Mouse (Mus musculus) layer of hippocampus, adult 9-10 months (tissue): ENCODE data around the gene Gldn.

Experiments
- DNase-seq: peaks from one replicate; pipeline ENCODE4 v3.0.0; 2022; ENCODE audit warnings: low spot score

Gldn gene

GRCm38 (mm10) chr9:54286331-54286987 lies at the start of gene Gldn:
Gene Gldn, plus strand, starts transcription at chr9:54286486.
- no peak for DNase-seq

- DNase-seq = peak; percentile 15
Observed at GRCm38 (mm10) chr9:54244869-54245665, 41.2 kb upstream of the Gldn start.

- no peak for DNase-seq
Observed at GRCm38 (mm10) chr9:54264754-54265153, 21.5 kb upstream of the Gldn start.

GRCm38 (mm10) chr9:54268010-54268409 lies 18.3 kb upstream of the Gldn start, which contains the start of gene Cyp19a1:
Gene Cyp19a1, minus strand, starts transcription at chr9:54268110.
- no peak for DNase-seq

GRCm38 (mm10) chr9:54269987-54270386 lies 16.3 kb upstream of the Gldn start:
- DNase-seq = no peak

- DNase-seq = no peak
Observed at GRCm38 (mm10) chr9:54270889-54271288, 15.4 kb upstream of the Gldn start.

GRCm38 (mm10) chr9:54275283-54275682 lies 11.0 kb upstream of the Gldn start:
- DNase-seq = no peak

GRCm38 (mm10) chr9:54279046-54279589 lies 7.2 kb upstream of the Gldn start:
- DNase-seq = no peak

- no peak for DNase-seq
Observed at GRCm38 (mm10) chr9:54287804-54288203, 1.5 kb downstream of the Gldn start.

GRCm38 (mm10) chr9:54299389-54299788 lies 13.1 kb downstream of the Gldn start:
- DNase-seq = no peak

DNA sequence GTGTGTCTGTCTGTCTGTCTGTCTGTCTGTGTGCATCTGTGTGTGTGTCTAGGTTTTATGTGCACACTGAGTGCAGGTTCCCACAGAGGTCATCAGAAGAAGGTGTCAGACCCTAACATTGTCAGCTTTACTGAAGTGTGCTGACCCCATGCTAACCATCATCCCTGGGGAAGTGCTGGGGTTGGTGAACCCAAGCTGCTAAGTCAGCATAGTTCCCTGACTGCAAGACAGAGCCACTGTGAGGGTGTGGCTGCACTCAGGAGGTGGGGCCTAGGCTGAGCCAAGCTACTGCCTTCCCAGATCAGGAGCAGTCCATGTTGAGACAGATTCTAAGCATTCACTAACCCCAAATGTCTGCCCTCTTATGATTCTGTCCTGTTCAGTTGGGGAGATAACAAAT lies 13.5 kb downstream of the Gldn start:
- DNase-seq = no peak

DNA sequence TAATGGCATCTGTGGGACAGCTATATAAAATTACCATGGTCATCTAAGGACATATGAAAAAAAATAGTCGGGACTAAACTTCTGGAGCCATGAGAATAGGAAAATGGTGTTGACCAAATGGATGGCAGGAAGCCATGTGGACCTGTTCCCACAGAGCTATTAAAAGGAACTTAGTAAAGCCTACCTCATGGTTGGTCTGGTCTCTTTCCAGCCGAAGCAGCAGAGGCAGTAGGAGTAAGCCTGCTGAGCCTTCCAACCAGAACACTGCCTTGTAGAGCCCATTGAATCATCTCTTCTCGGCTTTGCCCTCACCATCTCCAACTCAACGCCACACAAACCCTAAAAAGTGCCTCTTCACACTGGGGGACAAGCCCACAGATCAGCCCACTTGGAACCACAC lies 15.0 kb downstream of the Gldn start:
- DNase-seq = peak; percentile 24

DNA sequence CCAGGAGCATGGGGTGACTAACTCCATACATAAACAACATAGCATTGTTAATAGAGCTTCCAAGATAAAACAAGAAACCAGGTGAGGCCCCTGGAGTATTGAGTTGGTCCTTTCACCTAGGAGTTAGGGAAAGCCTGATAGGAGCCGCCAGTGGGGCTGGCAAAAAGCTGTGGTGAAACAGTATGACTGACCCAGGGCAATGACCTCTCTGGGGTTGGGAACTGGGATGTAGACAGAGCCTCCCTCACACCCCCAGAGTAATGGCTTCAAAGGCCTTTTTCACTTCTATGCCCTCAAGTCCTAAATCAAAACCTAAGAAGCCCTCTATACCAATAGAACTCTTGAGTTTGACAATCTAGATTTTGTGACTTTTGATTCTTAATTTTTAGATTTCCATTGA lies 21.9 kb downstream of the Gldn start:
- no peak for DNase-seq

DNA sequence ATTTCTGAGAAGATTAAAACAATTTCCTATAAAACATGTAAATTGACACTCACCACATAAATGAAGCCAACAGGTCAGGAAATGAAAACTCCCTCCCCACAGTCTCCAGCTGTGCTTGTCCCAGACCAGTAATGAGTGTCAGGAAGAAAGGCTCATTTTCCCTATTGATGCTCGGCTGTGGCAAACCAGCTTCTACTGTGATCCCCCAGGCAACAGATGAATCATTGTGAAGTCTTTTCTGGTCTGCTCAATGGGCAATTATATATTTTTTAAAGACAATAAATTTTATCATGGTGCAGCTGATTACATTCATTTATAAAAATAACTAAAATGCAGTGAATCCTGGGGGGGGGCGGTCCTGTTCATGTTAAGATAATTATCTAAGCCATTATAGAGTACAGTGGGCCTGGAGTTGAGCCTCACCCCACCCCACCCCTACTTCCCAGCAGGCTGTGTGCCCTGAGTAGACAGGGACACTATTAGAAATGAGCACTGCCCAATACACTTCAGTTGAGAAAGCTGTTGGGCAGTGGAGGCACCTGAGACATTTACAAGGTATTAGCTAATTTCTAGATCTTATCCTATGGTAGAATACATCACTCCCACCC lies 22.6 kb downstream of the Gldn start:
- no peak for DNase-seq

DNA sequence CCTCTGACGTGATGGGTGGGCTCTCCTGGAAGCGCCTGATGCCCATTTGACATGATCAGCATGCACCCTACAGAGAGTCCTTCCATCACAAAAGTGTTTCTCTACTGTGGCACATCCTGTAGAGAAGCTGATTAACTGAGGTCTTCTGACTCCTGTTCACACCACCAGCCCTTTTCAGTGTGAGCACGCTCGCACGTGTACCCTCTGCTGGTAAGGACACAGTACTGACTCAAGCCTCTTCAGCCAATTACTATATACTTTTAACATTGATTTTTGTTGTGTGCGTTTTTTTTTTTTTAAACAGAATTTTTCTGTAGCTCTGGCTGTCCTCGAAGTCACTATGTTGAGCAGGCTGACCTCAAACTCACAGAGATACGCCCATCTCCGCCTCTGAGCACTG lies 30.1 kb downstream of the Gldn start:
- DNase-seq = no peak

DNA sequence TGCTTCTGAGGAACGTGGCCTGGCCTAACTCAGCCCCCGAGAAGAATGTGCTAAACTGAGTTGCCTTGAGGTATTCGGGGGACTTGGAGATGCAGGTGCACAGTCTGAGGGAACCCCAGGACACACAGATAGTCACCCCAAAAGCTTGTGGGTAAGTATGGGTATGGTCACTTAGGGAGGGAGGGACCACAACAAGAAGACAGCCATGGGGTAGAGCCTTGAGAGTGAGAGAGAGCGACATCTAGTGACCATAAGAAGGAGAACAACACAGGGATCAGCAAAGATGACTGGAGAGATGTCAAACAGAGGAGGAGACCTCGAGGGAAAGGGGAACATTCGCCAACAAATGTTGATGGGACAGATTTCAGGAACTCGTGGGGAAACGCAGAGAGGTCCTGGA lies 37.2 kb downstream of the Gldn start:
- peak; percentile 24 for DNase-seq

GRCm38 (mm10) chr9:54329201-54329600 lies 42.9 kb downstream of the Gldn start:
- DNase-seq = no peak

DNA sequence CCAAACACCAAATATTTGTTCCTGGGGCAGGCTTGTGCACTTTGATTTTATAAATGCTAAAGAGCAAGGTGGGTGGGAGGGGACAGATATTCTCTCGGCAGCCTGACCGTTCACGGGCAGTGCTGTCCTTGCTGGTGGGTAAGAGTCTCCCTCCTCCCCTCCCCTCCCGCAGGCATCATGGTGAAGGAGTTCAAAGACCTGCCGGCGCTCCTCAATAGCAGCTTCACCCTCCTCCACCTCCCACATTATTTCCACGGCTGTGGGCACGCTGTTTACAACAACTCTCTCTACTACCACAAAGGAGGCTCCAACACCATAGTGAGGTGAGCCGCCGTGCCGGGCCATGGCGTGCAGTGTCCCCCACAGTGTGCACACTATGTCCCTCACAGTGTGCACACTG lies 49.3 kb downstream of the Gldn start:
- no peak for DNase-seq

DNA sequence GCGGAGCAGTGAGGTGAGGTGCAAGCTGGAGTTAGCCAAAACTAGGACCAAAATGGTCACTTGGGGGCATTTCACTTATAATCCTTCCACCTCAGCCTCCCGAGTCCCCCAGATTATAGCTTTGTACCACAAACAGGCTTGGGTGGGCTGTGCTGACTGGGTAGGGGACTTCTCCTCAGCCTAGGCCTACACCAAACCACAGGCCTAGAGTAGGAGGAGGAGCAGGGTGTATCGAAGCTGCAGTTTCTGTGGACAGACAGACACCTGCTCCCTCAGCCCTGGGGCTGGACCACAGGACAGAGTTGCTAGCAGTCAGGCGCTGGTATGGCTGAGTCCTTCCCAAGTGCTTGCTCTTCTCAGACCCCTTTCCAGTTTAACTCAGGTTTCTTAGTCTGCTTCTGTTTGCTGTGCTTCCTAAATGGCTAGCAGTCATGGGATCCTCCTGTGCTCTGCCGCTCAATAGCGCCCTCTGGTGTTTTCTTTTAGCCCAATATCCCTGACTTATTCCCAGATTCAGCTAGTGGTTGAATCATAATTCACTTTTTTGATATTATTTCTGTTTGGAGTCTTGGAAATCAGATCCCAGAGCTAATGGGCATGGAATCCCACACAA lies 50.4 kb downstream of the Gldn start:
- peak; percentile 52 for DNase-seq

GRCm38 (mm10) chr9:54342026-54342425 lies 55.7 kb downstream of the Gldn start:
- no peak for DNase-seq

DNA sequence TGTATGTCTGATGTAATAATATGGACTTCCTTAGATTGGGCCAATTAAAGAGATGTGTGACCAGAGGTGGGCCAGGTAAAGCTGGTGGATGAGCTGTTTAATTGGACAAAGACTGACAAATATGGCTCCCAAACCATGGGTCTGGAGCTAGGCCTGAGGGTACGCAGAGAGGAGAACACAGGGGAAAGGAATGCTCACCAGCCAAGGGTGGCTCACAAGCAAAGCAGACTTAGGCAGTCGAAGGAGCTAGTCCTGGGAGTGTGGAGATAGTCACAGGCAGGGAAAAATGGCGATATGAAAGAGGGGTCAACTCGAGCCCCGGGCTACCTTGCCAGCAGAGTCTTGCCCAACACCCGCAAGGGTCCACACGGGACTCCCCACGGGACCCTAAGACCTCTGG lies 70.5 kb downstream of the Gldn start:
- no peak for DNase-seq
